Mouse (Mus musculus) adrenal gland, adult 2 months (tissue): ENCODE results near the gene Mtmr3. TPM values are rescaled to one million over a fixed set of nuclear protein-coding genes. Genes with fewer than 3 reads are reported as not detected.

Experiments
- DNase-seq: peaks from one replicate; pipeline ENCODE4 v3.0.0; 2021
- polyA plus RNA-seq: library from polyadenylated mRNA; depleted of rRNA; stranded (reverse); fragments of >200 nt; gene quantifications from 2 replicates; pipeline ENCODE4 v1.2.3, GENCODE M21; 2012; rRNA removed
- total RNA-seq, 2 experiments: library from RNA; stranded (reverse); gene quantifications; 2 replicates each; pipeline ENCODE4 v1.2.3; 2021

Gene Mtmr3
- total and polyA plus RNA-seq, 3 experiments: 31.6 to 56.6 (median 55.5) TPM

- no peak for DNase-seq
Observed at GRCm38 (mm10) chr11:4464186-4464585, 130.5 kb downstream of the Mtmr3 start.

DNA sequence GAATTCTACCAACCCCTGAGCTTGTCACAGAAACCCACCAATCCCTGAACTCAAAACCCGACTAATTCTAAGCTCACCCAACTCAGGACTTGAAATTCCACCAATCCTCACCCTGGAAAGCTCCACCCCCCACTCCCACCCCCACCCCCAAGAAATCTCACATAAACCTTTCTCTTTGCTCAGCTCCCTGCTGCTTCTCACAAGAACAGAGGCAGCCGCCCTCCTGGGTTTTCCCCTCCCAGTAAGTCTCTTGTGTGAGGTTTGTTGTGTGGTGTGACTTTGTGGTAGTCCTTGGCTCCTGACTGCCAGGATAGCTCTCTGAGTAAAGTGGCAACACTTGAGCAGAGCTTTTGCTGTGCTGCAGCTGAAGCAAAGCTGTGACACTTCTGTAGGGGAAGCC, 131.8 kb downstream of the Mtmr3 start:
- DNase-seq: no peak

GRCm38 (mm10) chr11:4461154-4461553, 133.5 kb downstream of the Mtmr3 start:
- no peak for DNase-seq

DNA sequence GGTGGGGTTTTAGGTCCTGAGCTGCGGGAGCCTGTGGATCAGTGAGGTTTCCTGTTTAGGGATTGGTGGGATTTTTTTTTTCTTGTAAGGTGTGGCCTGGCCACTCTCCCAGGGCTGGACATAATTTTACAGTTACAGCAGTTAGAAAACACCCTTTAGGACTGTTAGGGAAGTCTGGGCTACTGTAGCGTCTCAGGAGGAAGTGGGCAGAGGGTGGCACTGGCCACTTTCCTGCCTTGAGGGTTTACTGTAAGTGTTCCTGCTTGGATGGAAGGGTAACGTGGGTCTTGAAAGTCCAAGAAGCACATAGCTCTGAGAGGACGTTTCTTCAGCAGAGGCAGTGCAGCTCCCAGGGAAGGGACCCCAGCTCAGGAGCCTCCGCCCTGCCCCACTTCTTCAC, 134.0 kb downstream of the Mtmr3 start:
- no peak for DNase-seq

- no peak for DNase-seq
Observed at GRCm38 (mm10) chr11:4454895-4455535, 139.6 kb downstream of the Mtmr3 start.

DNA sequence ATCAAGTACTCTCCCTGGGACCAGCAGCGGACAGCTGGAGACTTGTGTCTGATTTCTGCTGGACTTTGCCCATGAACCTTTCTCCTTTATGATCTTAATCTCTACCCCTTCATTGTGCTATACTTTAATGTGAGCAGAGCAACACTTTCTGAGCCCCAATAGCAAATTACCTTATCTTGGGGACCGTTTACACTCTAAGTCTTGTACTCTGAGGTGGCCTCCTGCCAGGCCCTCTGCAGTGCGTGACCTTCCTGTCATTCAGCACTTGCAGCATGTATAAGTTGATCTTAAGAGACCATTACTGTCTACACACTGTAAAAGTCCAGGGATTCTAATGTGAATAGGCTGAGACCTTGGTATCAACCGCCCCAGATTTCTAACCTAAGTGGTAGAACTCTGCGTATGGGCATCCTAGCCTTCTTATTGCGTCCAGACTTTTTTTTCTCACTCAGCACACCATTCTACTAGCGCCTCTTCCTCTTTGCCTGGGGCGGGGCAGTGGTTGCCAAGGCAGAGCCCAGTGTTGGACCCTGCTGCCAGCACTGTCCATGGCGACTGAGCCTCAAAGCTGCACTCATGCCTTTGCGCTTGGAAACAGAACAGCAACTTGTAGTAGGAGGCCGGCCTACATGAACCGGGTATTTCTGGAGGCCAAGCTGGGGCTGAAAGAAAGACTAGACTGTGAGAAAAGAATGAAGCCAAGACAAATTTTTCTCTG, 142.0 kb downstream of the Mtmr3 start:
- no peak for DNase-seq

DNA sequence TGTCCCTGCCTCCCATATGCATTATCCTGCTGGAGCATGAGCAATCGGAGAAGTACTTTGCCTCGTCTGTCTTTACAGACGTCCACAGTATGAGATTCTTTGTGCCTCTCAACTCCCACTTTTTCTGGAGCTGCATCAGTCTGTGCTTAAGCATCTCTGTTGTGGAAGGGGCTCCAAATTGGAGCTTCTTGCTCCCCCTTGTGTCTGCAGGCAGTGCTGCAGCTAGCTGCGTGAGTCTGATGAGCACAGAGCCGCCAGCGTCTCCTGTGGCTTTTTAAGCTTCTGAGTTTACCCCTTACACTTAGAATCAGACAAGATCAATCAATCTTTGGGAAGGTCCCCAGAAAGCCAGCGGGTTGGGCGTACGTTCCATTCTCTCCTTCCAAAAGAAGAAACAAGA, 143.5 kb downstream of the Mtmr3 start:
- DNase-seq: peak; percentile 58

DNA sequence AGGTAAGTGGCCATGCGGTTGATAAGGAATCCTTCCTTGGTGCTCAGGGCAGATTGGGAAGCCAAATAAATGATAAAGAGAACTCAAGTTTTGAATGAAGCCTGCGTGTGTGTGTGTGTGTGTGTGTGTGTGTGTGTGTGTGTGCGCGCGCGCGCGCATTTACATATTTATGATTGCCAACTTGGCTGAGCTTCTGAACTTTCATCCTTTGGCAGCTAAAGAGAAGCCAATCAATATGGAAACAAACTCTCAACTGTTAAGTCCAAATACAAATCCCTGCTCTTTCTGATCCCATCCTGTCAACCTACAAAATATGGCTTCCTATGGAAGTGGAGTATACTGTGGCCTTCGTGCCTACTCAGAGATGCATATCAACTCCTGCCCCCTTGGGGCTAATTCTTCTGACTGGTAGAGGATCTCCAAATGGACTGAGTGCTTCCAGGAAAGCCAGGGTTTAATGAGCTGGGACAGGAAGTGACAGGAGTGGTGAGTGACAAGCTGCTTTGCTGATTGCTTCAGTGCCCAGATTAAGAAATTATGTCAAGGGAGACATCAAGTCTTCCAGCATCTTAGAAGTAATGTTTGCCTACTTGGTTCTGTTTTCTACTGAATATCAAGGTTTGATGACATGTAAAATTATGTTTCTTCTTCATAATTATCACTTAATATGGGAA, 148.3 kb downstream of the Mtmr3 start:
- no peak for DNase-seq

DNA sequence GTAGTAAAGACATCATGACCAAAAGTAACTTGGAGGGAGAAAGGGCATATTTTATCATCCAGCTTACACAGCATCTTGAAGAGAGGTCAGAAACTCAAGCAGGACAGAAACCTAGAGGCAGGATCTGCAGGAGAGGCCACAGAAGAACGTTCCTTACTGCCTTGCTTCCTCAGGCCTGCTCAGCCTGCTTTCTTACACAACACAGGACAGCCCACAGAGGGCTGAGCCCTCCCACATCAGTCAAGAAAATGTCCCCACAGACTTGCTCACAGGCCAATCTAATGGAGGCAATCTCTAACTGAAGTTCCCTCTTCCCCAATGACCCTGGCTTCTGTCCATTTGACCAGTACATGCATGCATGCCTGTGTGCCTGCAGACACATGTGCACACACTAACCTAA, 152.4 kb downstream of the Mtmr3 start:
- no peak for DNase-seq

GRCm38 (mm10) chr11:4440978-4441377, 153.7 kb downstream of the Mtmr3 start, which contains the start of gene Hormad2:
Hormad2 (minus strand) TSS chr11:4441105.
- DNase-seq: peak; percentile 14

DNA sequence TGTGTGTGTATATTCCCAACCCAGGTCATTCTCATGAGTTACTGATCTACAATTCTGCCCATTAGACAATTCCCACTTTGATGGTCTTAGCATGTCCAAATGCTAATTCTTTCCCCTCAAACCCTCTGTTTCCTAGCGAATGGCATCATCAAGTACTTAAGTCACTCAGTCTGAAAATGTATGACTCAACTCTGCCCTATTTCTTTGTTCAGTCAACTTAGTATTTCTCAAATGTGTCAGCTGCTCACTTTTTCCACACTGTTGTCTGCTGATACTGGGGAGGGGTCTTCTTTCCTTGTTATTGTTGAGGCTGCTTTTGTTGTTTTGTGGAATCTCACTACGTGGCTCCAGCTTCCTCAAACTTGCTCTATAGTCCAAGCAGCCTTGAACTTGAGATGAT, 156.5 kb downstream of the Mtmr3 start:
- DNase-seq: peak; percentile 4

DNA sequence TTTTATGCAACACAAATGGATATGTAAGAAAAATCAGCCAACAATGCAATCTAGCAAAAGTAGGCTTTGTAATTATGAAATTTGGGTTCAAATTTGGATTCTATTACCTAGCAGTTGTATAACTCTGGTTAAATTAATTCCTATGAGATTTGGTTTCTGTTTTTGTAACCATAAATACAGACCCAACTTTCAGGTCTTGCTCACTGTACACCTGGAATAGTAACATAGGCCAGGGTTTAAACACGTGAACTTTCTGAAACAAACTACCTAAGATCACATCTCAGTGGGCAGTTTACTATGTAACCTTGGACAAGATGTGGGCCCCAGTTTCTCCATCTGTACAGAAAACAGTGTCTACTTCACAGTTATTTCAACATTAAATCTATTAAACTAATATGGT, 157.3 kb downstream of the Mtmr3 start:
- DNase-seq: no peak

DNA sequence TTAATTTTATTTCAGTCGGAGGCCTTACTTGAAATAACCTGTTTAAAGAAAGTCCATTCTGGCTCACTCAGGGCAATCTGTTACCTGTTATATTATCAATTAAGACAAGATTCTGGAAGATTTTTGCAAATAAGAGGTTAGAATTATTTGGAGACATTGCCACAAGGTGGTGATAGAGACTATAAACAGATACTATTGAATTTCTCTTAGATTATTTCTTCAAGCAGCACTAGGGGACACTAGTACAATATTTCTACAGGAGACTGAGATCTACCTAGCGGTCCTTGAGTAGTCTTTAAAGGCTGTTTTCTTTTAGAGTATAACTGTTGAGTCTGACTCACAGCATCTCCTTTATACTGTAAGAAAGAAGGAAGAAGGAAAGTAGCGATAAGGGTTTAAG, 158.0 kb downstream of the Mtmr3 start:
- DNase-seq: no peak

DNA sequence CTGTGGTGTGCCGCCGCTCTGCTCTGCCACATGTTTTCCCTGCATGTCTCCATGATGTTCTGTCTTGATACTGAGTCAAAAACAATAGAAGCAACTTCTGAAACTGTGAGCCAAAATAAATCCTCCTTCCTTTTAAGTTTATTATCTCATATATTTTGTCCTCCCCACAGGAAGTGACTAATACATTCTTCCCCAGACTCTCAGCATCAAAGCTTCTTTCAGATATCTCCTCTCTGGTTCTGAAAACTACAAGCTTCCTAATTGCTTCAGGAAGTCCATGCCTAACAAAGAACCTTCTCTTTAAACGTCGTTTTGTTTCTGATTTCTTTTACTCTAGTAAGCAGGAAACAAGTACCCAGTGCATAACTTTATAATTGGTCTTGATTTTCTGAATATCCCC, 160.2 kb downstream of the Mtmr3 start:
- DNase-seq: no peak

Other genes starting within 250 kb of the Mtmr3 start
- 1 to 10 TPM in 1 of 2 experiments, under 1 TPM in 1; 0.43 to 1.2 TPM for gene Hormad2, start 153.8 kb downstream of the Mtmr3 start, total RNA-seq
- gene Hormad2, start 153.8 kb downstream of the Mtmr3 start, polyA plus RNA-seq: 0.08 TPM in 1 of 2 replicates, not detected in the other
- gene Gm11032, start 25.2 kb upstream of the Mtmr3 start, total RNA-seq: not detected
- not detected in 2 replicates for gene Gm11032, start 25.2 kb upstream of the Mtmr3 start, polyA plus RNA-seq
- gene Ascc2, start 42.9 kb upstream of the Mtmr3 start, total RNA-seq: 10 to 100 TPM; 46.3 to 51.5 TPM
- 10.7 and 12.8 TPM in 2 replicates for gene Ascc2, start 42.9 kb upstream of the Mtmr3 start, polyA plus RNA-seq
- 1,000 to 10,000 TPM in 1 of 2 experiments, 100 to 1,000 TPM in 1; 942 to 1,033 TPM for gene Uqcr10, start 109.5 kb upstream of the Mtmr3 start, total RNA-seq
- gene Uqcr10, start 109.5 kb upstream of the Mtmr3 start, polyA plus RNA-seq: 916 and 1,226 TPM in 2 replicates
- 10 to 100 TPM; 45.6 to 60.6 TPM for gene Zmat5, start 109.8 kb upstream of the Mtmr3 start, total RNA-seq
- gene Zmat5, start 109.8 kb upstream of the Mtmr3 start, polyA plus RNA-seq: 52.9 and 67.8 TPM in 2 replicates
- gene Cabp7, start 151.9 kb upstream of the Mtmr3 start, total RNA-seq: under 1 TPM in 1 of 2 experiments, not detected in 1; 0.24 TPM
- 0.08 and 0.28 TPM in 2 replicates for gene Cabp7, start 151.9 kb upstream of the Mtmr3 start, polyA plus RNA-seq